Mouse (Mus musculus) heart, postnatal 10 days (tissue): Measurements from ENCODE around the gene Gpsm1. TPM values are rescaled to one million over a fixed set of nuclear protein-coding genes. Genes with fewer than 3 reads are reported as not detected.
"Not testable (repeated sequence)": the region's sequence is repeated elsewhere in the genome, so short reads cannot be mapped to it uniquely, and the experiment has no call there.

Experiments used
- DNase-seq, 2 experiments: peaks; one replicate each; pipeline ENCODE4 v3.0.0; 2021
- intact Hi-C: fragments of 180-260 bp; cut with DNase I; formaldehyde crosslinking; loops from one replicate; pipeline ENCODE4 v1.15.1; 2025
- total RNA-seq, 2 experiments: library from RNA; stranded (reverse); gene quantifications; 2 replicates each; pipeline ENCODE4 v1.2.3; 2021

The Gpsm1 gene
- total RNA-seq, 2 experiments from 2014 or later: 168 to 234 TPM

- peak in 1 of 2 experiments; percentile 25 for DNase-seq
- intact Hi-C loops: no loop called here
Observed at GRCm38 (mm10) chr2:26360772-26361171, 45.5 kb downstream of the Gpsm1 start, which contains the start of gene Card9. Card9 (minus strand) TSS chr2:26360918.

- intact Hi-C loops: no loop called here
- no peak for DNase-seq
Observed at GRCm38 (mm10) chr2:26362991-26363390, 47.7 kb downstream of the Gpsm1 start.

GRCm38 (mm10) chr2:26363481-26363880 is 48.2 kb downstream of the Gpsm1 start:
- DNase-seq: no peak
- intact Hi-C loops: no loop called here

GRCm38 (mm10) chr2:26364738-26365465 is 49.6 kb downstream of the Gpsm1 start:
- peak; percentile 86 to 88 for DNase-seq
- intact Hi-C loops: no loop called here

GRCm38 (mm10) chr2:26367911-26368310 is 52.6 kb downstream of the Gpsm1 start:
- intact Hi-C loops: no loop called here
- no peak for DNase-seq

GRCm38 (mm10) chr2:26368572-26368971 is 53.3 kb downstream of the Gpsm1 start:
- intact Hi-C loops: no loop called here
- DNase-seq: peak; percentile 78 to 83

- DNase-seq: no peak
- intact Hi-C loops: no loop called here
Observed at GRCm38 (mm10) chr2:26372396-26372795, 57.1 kb downstream of the Gpsm1 start.

GRCm38 (mm10) chr2:26380131-26380771 is 64.9 kb downstream of the Gpsm1 start, which contains the start of gene Snapc4:
Snapc4 (minus strand) TSS chr2:26380653.
- intact Hi-C loops: no loop called here

GRCm38 (mm10) chr2:26380871-26381270 is 65.6 kb downstream of the Gpsm1 start:
- DNase-seq, intact Hi-C loops: not testable (repeated sequence)

More at GRCm38 (mm10) chr2:26380131-26380771, 64.9 kb downstream of the Gpsm1 start, which contains the start of gene Snapc4:
- peak; percentile 85 to 89 for DNase-seq

GRCm38 (mm10) chr2:26387713-26388112 is 72.4 kb downstream of the Gpsm1 start:
- intact Hi-C loops: no loop called here
- no peak for DNase-seq

- intact Hi-C loops: no loop called here
- no peak for DNase-seq
Observed at GRCm38 (mm10) chr2:26388682-26389153, 73.4 kb downstream of the Gpsm1 start.

GRCm38 (mm10) chr2:26389154-26389690 is 73.9 kb downstream of the Gpsm1 start, which contains the start of the genes Entr1 and Pmpca:
Entr1 (minus strand) TSS chr2:26389316.
Pmpca (plus strand) TSS chr2:26389339.
- intact Hi-C loops: no loop called here
- DNase-seq: peak; percentile 90 to 91

GRCm38 (mm10) chr2:26390954-26391353 is 75.6 kb downstream of the Gpsm1 start:
- DNase-seq: no peak
- intact Hi-C loops: no loop called here

GRCm38 (mm10) chr2:26391617-26392016 is 76.3 kb downstream of the Gpsm1 start:
- intact Hi-C loops: no loop called here
- DNase-seq: no peak

Other genes starting within 250 kb of the Gpsm1 start
- gene Nacc2, start 192.3 kb upstream of the Gpsm1 start, total RNA-seq: 10 to 100 TPM; 12.2 to 15.9 TPM
- not detected for gene Lhx3, start 107.2 kb upstream of the Gpsm1 start, total RNA-seq
- gene Qsox2, start 78.0 kb upstream of the Gpsm1 start, total RNA-seq: 10 to 100 TPM; 11.8 to 12.8 TPM
- under 1 TPM; 0.05 to 0.22 TPM for gene Ccdc187, start 21.0 kb upstream of the Gpsm1 start, total RNA-seq
- 10 to 100 TPM; 14.8 to 16.3 TPM for gene Dnlz, start 36.6 kb downstream of the Gpsm1 start, total RNA-seq
- 1 to 10 TPM; 1.2 to 1.3 TPM for gene Card9, start 45.4 kb downstream of the Gpsm1 start, total RNA-seq
- gene Snapc4, start 65.1 kb downstream of the Gpsm1 start, total RNA-seq: 10 to 100 TPM; 13.0 to 15.5 TPM
- gene Entr1, start 73.8 kb downstream of the Gpsm1 start, total RNA-seq: 10 to 100 TPM; 58.5 to 58.8 TPM
- gene Pmpca, start 73.8 kb downstream of the Gpsm1 start, total RNA-seq: 100 to 1,000 TPM; 116 to 130 TPM
- 10 to 100 TPM; 15.3 to 17.1 TPM for gene Inpp5e, start 93.7 kb downstream of the Gpsm1 start, total RNA-seq
- gene Sec16a, start 129.7 kb downstream of the Gpsm1 start, total RNA-seq: 10 to 100 TPM; 38.2 to 45.5 TPM
- gene Notch1, start 201.1 kb downstream of the Gpsm1 start, total RNA-seq: 10 to 100 TPM; 54.0 to 54.3 TPM